Mouse (Mus musculus) left cerebral cortex, adult 18-20 months (tissue): Measurements from ENCODE around the gene Ppip5k1. TPM values are rescaled to one million over a fixed set of nuclear protein-coding genes. Genes with fewer than 3 reads are reported as not detected.

Experiments
- DNase-seq, 2 experiments: peaks; one replicate each; pipeline ENCODE4 v3.0.0; 2021 to 2022; ENCODE audit warnings: low spot score in 2 of 2, mixed read lengths in 1 of 2
- total RNA-seq, 2 experiments: library from RNA; stranded (reverse); gene quantifications; 2 replicates each; pipeline ENCODE4 v1.2.3; 2021

Gene Ppip5k1
- total RNA-seq, 2 experiments from 2014 or later: 132 to 136 TPM

DNA sequence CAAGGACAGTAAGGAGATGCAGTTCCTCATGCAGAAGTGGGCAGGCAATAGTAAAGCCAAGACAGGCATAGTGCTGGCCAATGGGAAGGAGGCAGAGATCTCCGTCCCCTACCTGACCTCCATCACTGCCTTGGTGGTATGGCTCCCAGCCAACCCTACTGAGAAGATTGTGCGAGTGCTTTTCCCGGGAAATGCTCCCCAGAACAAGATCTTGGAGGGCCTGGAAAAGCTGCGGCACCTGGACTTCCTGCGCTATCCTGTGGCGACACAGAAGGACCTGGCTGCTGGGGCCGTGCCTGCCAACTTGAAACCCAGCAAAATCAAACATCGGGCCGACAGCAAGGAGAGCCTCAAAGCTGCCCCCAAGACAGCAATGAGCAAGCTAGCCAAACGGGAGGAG, 55.2 kb downstream of the Ppip5k1 start:
- no peak for DNase-seq

DNA sequence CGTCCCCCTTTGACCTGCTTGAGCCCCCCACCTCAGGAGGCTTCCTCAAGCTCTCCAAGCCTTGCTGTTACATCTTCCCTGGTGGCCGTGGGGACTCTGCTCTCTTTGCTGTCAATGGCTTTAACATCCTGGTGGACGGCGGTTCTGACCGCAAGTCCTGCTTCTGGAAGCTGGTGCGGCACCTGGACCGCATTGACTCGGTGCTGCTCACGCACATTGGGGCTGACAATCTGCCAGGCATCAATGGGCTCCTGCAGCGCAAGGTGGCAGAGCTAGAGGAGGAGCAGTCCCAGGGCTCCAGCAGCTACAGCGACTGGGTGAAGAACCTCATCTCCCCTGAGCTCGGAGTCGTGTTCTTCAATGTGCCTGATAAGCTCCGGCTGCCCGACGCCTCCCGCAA, 55.7 kb downstream of the Ppip5k1 start:
- DNase-seq: no peak

DNA sequence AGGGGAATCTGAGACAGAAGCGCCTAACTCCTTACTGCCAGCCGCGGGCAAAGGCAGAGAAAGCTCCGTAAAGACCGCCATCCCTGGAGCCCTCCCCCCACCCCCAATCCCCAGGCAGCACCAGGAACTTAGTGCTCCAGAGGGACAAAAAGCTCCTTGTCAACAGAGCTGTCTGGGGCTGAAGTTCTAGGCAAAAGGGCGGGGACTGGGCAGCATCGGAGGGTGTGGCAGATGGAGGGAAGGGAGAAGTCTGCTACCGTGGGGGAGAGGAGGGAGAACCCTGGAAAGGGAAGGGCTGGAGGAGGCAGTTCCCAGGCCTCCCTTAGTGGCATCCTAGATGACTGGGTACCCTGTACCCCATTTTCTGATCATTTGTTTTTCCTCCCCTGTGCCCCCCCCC, 57.1 kb downstream of the Ppip5k1 start:
- DNase-seq: no peak

DNA sequence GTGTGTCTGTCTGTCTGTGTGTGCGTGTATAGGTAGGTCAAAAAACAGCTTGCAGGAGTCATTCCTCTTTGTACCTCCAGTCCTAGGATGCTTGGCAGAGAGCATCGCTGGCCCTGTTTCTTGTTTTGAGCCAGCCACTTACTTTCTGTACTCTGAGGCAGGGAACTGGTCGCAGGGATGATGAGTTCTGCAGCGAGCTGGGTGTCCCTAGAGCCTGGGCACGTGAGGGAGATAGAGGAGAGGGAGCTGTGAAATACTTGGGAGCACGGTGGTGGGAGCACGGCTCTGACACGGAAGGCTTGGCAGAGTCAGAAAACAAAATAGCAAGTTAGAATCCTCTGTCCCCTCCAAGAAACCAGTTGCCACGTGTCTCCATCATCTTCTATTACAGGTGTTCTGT, 57.5 kb downstream of the Ppip5k1 start:
- DNase-seq: no peak

DNA sequence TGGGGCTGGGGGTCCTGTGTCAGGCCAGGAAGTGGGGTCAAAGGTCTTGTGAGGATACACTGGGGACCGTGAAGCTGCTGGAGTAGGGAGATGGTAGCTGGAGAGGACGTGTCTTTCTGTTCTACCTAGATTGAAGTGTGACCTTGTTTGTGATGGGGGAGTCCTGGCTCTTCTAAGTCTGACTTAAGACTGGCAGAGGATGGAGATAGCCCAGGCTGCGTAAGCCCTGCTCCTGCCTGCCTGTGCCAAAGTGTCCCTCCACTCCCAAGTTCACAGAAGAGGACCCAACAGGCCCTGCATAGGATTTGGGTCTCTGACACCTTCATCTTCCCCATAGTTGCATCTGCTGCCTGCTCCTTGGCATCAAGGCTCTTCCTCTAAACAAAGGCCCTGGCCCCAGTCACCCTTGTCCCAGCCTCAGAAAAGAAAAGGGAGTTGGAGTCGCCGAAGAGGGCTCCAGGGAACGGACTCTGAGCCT, 58.4 kb downstream of the Ppip5k1 start:
- no peak for DNase-seq

DNA sequence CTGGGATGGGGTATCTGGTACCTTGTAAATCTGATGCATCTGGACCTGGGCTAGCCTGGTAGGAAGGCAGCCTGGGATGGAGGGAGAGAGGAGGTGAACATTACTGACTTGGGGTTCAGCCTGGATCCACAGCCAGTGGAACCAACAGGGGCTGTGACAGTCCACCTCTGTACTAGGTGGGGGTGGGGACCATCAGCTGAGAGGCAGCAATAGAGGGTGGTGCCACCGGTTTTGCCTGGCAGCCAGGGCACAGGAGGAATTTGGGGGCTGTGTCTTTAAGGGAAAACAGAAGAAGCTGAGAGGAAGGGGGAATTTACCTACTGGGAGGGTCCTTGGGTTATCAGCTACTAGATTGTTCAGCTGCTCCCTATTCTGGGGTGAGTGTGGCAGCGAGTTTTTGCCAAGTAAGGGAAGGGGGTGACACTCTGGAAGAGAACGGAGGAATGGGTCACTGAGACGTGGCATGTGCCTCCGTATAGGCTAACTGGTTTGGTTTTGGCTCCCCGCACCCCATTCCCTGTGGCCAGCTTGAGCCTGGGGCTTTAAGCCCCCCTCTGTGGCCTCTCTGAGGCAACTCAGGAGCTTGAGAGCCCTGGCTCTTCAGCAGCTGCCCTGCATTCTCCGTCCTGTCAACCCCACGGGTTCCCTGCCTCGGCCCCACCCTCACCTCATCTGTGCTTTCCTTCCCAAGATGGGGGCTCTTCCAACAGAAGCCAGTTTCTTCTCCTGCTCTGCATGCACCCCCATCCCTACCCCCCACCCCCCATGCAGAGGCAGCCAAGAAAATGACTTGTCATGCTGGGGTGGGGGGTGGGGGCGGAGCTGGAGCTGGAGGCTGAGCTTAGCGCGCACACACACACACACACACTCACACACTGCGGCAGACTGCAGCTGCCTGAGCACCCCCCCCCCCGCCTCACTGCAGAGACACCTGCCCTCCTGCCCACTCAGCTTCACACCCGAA, 59.3 kb downstream of the Ppip5k1 start:
- peak; percentile 65 to 66 for DNase-seq

DNA sequence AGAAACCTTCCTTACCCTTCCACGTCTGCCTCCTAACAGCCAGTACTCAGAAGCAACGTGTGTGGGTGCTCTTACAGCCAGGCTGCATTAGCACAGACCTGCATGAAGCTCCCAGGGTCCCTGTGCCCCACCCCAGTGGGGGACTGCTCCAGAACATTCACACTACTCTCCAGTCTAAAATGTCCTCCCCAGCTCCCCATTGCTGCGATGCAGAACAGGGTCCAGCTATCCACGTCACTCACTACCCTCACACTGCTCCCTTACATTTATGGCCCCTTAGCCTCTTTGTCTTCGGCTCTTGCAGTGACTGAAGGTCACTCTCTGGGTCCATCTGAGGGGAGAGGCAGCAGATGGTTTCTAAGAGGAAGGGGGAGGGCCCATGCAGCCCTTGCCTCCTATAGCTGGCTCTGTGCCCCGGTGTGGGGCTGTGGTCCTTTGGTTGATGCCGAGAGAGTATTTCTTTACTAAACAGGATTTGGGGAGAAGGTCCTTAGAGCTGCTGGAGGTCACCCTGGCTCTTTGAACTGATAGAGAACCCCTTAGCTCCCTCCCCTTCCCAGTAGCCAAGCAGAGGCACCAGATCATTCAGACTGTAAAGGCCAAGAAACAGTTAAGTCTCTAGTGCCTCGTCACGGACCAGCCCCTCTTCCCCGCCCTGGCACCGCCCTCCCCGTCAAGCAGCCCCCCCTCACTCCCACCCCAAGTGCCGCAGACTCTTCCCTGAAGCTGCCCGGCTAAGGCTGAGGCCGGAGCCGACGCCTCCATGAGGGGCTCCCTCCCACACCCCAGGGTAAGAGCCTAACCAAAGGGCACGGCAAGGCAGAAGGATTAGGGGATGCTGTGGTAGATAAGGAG, 60.2 kb downstream of the Ppip5k1 start:
- peak; percentile 75 to 79 for DNase-seq

DNA sequence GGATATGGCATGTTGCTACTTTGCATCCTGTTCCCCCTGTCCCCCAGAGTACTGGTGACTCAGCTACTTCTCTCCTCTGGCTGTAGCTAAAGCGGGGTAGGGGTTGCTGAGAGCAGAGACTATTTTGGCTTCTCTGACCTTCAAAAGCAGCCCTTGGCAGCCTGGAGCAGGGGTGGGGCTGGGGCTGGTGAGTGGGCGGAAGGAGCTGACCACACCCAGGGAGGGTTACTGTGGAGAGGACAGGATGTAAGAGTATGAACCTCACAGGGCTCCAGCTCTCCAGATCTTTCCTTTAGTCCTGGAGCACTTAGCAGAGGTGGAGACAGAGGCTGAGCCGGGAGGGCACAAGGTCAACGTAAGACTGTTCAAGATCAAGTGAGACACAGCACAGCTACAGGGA, 61.0 kb downstream of the Ppip5k1 start:
- DNase-seq: no peak

DNA sequence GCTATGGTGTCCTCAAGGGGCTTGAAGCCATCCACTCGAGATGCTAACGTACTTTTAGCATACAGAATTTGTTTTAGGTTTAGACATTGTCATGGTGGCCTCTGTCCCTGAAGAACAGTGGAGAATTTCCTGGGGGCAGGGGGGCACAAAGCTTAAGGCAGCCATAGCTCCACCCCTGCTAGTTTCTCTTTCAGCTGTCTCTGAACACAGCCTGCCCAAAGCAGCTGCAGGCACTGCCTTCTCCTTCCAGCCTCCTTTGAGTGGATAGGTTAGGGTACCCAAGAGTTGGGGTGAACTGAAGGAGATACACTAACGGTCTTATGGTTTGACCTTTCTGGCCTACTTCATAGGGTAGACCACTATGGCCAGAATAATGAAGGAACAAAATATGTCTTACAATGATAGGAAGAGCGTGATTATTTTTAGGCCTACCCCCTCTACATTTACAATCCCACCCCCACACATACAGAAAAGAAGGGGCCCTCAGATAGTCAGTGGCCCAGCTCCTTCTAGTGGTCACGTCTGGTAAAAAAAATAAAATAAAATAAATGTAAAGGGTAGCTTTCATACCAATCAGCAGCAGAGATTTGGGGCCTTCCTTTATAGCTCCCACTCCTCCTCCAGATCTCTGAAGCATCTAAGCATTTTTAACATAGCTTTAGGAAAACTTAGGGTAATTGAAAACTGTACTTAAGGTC, 62.7 kb downstream of the Ppip5k1 start:
- DNase-seq: no peak

DNA sequence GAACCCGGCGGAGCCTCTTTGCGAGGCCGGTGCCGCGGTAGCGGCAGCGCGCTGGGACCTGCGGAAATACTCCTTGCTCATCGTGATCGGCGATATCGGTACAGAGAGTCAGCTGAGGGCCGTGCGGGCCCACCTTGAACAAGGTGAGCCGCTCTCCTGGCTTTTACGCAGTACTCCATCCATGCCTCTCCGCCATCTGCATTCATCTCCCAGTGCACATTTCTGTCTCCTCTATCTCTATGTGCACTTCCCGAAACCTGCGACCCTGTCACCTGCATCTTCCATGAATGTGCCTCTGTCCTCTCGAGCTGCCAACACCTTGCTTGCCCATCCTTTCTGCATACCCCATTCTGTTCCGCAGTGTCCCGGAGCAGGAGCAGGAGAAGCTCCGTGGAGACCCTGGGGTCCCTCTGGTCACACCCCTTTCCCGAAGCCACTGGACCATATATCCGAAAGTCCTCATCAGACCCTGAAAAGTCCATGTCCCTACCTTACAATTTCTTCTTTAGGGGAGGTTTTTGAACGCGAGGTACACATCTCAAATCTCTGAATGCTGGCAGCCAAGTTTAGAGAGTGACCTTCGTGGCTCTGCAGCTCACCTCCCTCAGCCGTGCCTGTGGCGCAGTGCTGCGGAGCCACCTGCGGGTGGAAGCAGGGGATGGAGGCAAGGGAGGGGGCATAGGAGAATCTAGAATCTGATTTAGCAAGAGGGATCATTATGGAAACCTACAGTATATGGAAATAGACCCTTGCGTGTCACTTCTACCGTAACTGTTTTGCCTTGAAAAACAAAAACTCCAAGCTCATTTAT, 65.3 kb downstream of the Ppip5k1 start:
- no peak for DNase-seq

DNA sequence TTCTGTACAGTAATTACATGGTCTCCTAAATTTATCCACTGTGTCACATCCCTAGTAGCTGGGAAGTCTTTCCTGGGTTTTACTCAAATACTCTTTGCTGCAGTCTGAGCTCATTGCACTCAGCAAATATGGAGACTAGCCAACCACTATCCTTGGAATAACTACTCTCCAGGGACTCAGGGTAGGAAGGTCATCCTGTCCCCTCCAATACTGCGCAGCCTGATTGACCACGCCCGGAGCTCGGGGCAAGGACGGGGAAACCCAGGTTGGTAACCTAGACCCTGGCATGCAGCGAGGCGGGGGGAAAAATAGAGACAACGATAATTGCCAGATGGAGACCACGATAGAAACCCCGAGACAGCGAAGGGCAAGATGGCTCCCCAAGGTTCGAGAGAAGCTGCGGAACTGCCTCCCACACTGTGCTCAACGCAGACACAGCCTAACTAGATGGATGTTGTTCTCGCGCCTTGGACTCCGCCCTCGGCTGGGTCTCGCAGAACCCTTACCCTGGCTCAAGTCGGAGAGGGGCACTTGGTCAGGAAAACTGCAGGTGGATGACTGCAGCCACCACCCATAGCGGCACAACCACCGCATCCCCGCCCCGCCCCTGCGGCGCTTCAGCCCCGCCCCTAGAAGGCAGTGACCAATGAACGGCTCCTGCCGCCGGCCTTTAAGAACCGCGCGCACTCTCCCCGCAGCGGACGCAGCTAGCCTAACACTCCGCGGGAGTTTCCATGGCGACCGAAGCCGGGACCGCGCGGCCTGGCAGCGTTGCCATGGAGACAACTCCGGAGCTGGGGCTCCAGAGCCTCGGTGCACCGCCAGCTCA, 66.1 kb downstream of the Ppip5k1 start, which contains the start of gene Map1a:
Gene Map1a (plus strand): TSS at position 700 of the 829 bp plus-strand sequence.
- peak; percentile 99 for DNase-seq

DNA sequence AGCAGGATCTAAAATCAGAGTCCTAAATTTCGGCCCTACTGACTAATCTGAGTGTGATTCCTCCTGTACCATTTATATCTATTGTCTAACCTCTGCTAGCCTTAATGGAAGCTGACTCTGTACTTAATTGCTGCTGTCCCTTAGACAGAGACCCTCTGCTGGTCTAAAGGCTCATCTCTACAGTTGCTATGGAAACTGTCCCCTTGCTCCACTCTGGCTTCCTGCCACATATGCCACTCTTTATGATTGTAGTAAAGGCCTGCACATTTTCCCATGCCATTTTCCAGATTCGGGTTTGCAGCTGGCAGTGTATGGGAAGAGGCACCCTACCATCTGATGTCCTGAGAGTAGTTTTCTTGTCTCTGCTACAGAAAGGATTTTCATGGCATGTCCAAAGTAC, 67.3 kb downstream of the Ppip5k1 start:
- no peak for DNase-seq

DNA sequence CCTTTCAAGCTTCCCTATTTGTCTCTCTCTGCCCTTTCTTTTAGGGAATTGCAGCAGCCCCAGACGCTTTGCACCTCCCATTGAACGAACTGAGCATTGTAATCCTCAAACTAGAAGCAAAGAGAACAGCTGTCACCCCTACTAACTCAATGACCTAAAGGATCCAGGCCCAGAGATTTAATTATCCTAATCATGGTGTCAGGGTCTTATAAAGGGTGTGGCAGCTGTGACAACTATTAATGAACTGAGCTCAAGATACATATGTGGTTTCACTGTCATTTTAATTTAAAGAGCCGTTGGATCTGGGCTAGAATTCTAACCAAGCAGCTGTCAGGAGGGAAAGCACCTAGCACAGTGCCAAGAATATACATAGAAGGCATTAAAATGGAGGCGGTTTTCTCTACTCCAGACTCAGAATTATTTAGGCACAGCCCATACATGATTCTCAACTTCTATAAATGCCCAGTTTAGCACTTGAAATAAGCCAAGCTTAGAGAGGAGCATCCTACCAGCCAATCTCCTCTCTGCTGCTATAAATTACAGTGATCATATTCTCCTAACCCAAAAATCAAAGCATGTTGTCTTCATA, 83.2 kb downstream of the Ppip5k1 start:
- DNase-seq: no peak

DNA sequence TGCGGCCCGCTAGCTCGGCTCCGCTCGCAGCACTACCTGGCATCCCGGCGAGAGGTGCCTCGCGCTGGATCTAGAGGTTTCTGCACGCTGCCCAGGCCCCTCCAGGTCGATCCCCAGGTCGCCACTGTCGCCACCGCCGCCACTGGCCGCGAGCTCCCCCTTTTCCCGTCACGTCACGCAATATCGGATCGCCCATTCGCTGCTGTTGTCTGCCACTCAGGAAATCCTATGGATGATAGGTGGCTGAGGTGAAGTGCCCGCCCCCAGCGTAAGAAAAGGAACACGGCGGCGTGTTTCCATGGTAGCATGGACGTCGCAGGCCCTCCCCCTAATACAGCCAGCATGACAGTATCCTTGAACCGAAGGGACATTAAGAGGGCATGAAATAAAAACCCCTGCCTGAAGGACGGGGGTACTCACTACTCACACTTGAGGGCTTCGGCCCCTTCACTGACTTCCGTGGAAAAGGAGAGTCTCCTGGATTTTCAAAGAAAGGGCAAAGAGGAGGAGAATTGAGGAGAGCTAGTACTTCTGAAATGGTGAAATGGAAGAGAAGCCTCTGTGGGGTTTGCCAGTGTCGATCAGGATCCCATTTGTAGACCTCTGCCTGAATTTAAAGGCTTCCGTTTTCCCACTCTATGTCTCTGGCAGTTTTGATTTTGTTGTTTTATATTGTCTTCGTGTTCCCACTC, 83.8 kb downstream of the Ppip5k1 start, which contains the start of gene Trp53bp1:
Gene Trp53bp1 (minus strand): TSS at position 172 of the 692 bp plus-strand sequence.
- peak; percentile 95 to 96 for DNase-seq

DNA sequence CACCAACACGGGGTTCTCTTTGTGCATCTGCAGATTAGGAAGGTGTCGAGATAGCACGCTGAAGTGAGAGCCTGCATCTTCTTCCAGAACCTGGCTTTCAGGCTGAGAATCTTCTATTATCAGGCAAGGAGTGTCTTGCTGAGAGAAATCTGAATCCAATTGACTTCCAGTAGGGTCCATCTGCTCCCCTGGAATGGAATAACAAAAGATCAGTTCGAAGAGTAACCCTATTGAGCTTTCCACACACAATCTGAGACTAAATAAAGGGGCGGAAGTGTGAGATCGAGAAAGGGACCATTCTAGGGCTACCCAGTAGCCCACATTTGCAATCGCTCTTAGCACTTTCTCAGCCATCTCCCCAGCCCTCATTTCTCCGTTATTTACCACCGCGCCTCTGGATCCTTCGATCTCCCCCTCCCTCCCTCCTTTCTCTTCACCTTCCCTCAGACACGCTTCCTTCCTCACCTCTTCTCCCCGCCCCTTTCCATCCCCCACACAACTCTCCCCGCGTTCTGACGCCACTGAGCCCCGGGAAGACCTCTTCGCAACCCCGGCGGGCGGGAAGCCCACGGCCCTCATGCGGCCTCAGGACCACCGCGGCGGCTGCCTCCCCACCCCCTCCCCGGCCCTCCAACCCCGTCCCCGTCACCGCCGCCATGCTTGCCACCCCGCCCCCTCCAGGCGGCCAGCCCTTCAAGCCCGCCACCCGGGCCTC, 84.5 kb downstream of the Ppip5k1 start:
- no peak for DNase-seq

DNA sequence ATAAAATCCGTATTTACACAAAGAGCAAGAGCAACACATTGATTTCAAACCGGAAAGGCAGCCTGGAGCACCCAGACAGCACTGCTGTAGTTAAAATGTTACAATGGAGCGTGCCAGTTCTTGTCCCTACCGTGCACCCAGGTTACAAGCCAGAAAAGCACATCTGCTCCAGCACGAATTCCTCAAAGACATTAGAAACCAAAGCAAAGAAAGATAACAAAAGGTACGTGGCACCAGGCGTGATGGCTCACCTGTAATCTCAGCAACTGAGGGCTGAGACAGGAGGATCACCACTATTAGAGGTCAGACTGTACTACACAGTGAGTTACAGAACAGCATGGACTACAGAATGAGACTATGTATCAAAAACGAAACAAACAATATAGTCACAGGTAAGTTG, 86.8 kb downstream of the Ppip5k1 start:
- DNase-seq: no peak
